Mouse (Mus musculus) heart, postnatal 36 days (tissue): ENCODE measurements around the gene Pim3. TPM values are rescaled to one million over a fixed set of nuclear protein-coding genes. Genes with fewer than 3 reads are reported as not detected.
A peak's percentile ranks its signal among the peaks of the same experiment; 100 is the strongest.

Experiments used
- DNase-seq, 2 experiments: peaks; one replicate each; pipeline ENCODE4 v3.0.0; 2021 to 2022
- intact Hi-C: fragments of 180-260 bp; cut with DNase I; formaldehyde crosslinking; loops from one replicate; pipeline ENCODE4 v1.15.1; 2025
- total RNA-seq, 2 experiments: library from RNA; stranded (reverse); gene quantifications; 2 replicates each; pipeline ENCODE4 v1.2.3; 2021

Pim3 gene
- total RNA-seq, 2 experiments from 2014 or later, result 120 to 134 TPM

DNA sequence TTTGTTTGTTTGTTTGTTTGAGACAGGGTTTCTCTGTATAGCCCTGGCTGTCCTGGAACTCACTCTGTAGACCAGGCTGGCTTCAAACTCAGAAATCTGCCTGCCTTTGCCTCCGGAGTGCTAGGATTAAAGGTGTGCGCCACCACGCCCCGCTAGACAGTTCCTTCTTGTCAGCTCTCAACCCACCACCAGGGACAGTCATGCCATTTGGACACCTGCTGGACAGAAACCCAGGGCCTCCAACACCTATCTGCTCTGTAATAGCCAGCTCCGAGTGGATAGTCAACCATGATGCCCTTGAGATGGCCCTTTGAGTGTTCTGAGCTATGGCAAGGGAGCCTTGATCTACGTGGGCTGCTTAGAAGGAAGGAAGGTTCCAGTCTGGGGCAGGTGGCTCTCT, 26.0 kb upstream of the Pim3 start:
- intact Hi-C loops, result no loop called here
- no peak for DNase-seq

DNA sequence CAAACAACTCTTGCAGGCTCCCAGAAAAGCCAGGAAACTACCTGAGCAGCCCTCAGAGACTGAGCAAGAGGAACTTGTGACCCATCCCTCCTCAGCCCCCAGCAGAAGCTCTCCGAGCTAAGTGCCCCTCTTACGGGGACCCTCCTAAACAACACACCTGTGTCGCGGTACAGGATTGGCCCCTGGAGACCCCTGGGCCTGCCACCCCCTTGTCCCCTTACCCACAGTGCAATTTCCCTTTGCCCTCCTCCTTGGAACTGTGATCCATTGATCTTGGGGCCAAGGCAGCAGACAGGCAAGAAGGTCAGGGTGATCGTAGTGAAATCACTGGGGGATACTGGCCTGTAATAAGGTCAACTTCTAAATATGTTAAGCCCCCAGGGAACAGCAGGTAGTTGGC, 25.4 kb upstream of the Pim3 start:
- intact Hi-C loops, result no loop called here
- no peak for DNase-seq

DNA sequence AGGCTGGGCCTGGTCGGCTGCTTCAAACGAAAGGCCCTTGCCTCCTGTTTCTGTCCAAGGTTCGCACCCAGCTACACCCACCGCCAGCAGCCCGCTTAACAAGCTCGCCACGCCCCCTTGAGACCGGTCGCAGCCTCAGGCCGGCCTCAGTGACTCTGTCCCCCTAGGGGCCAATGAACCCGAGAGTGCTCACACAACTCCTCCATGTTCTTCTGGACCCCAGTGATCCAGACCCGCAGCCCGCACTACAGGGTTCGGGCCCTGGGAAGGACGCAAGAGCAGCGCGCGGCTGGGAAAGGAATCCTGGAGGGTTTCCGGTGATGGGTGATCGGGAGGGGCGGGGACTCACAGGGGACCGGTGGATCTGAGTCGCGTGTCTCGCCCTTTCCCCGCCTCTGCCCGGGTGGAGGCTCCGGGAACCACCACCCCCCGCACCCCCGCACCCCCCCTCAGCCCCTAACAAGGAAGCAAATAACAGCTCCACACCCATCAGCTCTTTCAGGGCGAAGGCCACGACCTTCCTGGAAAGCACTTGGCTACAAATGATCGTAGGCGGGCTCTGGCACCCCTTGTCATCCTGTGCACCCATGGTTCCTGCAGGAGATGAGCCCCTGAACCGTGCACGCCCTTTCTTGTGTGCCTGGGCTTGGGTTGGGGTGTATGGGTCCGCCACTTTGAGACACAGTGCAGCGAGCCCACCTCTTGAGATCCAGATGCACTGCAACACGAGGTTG, 24.6 kb upstream of the Pim3 start:
- DNase-seq, result peak; percentile 75 to 84
- intact Hi-C loops, result loop anchor here (1.0 kb wide), 2 partner anchors 26 to 30 kb away; no protein-coding TSS in a partner anchor

DNA sequence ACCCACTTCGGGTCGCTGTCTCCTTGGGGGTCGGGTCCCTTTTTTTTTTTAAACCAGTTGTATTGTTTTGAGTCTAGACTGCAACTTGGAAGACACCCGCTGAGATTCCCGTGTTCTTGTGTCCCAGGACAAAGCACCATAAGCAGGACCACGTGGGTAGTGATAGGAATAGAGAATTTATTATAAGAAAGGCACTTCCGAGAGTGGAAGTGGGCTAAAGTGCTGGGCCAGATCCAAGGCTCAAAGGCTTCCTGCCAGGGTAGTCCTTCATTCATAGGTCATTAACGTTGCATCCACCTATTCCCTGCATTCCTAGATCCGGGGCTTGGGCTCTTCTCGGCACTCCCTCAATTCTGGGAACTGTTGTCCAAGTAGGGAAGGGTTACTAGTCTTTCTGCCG, 24.0 kb upstream of the Pim3 start:
- intact Hi-C loops, result loop anchor here (1.0 kb wide), 2 partner anchors 25 to 29 kb away; no protein-coding TSS in a partner anchor
- DNase-seq, result peak in 1 of 2 experiments; percentile 60

DNA sequence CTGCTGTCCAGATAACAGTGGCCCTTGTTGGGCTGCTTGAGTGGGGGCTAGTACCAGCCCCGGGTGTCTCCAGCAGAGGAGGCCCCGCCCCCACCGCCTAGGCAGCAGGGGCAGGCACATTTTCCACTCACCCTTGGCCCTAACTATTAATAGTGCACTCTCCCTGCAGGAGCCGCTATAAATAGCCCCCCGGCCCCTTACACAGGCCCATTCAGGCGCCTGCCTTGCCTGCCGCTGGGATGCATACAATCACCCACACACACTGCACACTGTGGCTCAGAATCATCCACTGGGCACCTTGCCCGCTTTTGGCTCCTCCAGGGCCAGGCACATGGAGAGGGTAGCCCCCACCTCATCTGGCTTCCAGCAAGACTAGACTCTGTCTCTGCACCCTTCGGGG, 22.7 kb upstream of the Pim3 start:
- intact Hi-C loops, result no loop called here
- DNase-seq, result peak; percentile 78 to 82

DNA sequence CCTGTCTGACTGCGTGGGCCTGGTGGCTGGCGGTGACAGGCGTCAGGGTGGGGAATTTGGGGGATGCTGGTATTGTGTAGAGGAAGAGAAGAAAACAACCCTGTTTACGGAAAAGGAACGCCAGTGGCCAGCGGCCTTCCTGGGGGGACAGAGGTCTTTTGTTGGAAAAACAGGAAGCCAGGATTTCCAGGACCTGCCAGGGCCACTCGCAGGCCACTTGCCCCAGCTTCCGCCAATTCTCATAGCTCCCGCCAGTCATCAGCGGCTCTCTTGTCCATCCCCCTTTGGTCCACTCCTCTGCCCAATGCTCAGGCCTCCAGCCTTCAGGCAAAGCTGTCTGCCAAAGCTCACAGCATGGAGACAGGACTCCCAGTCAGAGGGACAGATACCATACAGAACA, 21.9 kb upstream of the Pim3 start:
- intact Hi-C loops, result no loop called here
- peak in 1 of 2 experiments; percentile 65 for DNase-seq

DNA sequence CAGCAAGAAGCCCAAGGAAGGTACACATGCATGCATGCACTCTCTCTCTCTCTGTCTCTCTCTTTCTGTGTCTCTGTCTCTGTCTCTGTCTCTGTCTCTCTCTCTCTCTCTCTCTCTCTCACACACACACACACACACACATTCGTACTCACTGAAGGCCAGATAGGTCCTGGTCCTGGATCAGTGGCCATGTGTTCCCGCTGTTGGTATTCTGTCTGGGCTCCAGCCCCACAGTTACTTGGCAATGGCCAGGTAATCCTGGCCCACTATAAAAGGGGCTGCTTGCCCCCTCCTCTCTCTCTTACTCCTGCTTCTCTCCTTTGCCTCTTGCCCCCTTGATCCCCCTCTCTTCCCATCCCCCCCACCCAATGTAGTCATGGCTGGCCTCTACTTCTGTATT, 20.8 kb upstream of the Pim3 start:
- no peak for DNase-seq

DNA sequence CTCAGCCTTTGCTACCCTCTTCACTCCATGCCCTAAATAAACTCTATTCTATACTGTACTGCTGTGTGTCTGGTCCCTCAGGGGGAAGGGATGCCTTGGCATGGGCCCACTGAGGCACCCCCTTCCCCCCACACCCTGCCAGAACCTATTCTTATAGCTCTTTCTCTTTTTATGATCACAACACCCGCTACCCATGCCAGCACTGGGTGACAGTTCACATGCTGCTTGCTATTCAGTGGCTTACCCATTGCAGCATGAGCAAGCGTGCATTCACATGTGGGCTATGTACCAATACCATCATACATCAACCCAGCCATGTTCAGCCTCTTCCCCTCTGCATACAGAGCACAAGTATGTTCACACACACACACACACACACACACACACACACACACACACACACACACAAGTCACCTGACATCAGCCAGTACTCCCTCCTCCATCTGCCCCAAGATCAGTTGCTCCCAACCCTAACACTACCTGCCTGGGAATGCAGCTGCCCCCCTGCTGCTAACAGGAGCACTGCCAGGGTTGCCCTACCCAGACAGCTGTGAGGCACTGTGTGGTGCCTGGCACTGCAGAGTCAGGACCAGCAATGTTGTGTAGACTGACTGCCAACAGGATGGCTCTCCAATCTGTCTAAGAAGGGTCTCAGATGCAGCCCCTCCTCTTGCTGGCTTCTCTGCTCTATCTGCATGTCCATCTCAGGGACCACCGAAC, 20.2 kb upstream of the Pim3 start:
- DNase-seq, result no peak
- intact Hi-C loops, result no loop called here

More for the DNA sequence above, 20.8 kb upstream of the Pim3 start:
- intact Hi-C loops, result no loop called here

DNA sequence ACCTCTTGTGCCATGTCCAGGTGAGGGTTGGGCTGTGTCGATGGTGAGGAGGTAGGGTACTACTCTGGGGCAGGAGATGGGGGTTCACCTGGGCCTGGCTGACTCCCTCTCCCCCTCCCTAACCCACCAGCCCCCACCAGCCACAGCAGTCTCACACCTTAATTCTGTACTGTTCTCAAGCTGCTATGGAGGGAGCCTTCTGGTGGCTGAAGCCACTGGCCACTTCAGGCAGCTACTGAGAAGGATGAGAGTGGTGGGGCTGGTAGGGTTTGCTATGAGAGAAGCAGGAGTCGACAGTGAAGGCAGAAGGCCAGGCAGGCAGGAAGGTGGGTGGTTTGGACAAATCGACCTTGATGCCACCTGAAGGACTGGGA, 19.7 kb upstream of the Pim3 start:
- intact Hi-C loops, result no loop called here
- no peak for DNase-seq

DNA sequence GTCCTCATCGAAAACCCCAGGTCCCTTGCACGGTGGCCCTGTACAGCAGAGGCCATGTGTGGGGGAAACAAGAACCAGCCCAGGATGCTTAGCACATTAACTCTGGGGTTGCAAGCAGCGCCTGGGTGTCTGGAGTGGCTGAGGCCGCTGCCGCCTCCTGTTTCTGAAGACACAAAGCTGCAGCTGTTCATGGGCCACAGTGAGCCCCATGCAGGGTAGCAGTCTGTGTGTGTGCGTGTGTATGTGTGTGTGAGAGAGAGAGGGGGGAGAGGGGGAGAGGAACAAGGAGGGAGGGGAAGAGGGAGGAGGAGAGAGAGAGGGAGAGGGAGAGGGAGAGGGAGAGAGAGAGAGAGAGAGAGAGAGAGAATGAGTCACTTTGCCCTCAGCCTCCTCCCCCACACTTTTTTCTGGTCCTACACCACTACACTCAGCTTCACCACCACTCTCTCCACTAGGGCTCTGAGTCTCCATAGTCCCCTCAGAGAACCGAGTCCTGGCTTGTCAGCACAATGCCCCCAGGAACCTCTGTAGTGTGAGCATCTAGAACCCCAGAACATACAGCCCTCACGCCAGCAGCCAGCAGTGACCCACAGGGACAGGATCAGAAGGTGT, 18.4 kb upstream of the Pim3 start:
- intact Hi-C loops, result no loop called here
- DNase-seq, result no peak

DNA sequence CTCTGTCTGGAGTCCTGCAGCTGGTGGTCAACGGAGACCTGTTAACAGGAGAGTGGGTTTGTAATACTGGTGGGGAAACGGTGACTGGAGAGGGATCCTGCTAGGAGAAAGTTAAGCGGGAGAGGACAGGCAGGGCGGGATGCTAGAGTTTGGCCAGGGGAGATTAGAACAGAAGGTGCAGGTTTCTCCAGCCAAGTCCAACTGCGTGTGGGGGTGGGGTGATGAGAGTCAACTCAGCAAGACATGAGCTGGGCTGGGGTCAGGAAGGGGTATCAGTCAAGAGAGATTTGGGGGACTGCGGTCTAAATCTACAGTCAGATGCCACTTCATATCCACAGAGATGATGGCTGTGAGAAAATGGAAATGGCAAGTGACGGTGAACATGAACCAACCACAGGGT, 17.0 kb upstream of the Pim3 start:
- DNase-seq, result no peak

DNA sequence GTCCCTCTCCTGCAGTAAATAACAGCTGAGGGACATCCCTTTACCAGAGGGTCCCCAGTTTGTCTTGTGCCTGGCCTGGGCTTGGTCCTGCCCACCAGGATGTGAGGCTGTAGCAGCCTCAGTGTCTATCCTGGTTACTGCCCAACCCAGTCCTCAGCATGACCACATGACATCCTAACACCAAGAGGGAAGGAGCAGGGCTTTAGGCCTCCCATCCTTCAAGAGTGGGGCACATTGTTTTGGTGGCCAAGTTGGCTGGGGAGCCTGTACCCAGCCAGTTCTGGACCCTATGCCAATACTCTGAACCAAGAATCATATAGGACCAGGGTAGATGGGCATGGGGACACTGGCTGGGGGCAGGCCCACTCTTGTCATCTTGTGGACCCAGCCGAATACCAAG, 13.3 kb upstream of the Pim3 start:
- no peak for DNase-seq
- intact Hi-C loops, result no loop called here

More for the DNA sequence above, 17.0 kb upstream of the Pim3 start:
- intact Hi-C loops, result no loop called here

DNA sequence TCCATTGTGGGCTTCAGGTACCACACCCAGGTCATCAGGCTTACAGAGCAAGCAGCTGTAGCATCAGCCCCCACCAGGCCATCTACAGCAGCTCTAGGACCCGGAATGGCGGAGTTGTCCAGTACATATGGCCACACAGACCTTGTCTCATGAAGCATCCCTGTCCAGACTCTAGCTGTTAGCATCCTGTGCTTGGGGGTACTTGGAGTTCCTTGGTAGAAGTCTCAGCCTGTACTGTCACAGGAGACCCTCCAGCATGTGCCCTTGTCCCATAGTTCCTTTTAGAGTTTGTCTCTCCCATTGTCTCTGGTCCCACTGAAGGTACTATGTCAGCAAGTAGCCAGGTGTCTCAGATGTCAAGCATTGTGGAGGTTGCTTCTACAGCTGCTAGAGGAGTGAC, 12.4 kb upstream of the Pim3 start:
- intact Hi-C loops, result loop anchor here (2.0 kb wide), 1 partner anchor 15 kb away; no protein-coding TSS in a partner anchor
- no peak for DNase-seq

DNA sequence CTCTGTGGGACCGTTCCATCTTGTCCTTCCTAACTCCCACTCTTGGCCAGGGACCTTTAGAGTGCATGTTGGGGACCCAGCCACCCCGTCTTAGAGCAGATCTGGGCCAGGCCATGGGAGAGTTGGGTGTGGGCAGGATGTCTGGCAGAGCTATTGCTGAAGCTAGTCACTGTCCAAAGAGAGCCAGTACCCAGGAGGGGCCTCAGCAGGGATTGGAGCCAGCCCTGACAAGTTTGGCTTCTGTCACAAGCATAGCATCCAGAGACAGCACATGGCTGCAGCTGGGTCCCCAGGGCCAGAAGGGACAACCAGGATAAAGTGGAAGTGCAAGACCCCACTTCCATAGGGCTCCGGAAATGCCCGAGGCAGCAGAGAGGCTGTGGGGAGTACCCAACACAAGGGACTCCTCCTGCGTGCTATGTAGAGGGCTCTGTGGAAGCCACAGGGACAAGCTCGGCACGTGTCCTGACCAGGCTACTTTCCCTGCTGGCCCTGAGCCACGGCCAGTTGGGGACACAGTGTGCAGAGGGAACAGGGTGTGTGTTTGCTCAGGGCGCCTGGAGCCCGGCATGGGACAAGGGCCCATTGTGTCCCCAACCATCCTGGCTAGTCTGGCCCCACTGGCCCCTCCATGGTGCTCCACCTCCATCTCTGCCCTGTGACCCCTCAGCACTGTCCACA, 11.7 kb upstream of the Pim3 start:
- intact Hi-C loops, result loop anchor here (2.0 kb wide), 1 partner anchor 15 kb away; no protein-coding TSS in a partner anchor

DNA sequence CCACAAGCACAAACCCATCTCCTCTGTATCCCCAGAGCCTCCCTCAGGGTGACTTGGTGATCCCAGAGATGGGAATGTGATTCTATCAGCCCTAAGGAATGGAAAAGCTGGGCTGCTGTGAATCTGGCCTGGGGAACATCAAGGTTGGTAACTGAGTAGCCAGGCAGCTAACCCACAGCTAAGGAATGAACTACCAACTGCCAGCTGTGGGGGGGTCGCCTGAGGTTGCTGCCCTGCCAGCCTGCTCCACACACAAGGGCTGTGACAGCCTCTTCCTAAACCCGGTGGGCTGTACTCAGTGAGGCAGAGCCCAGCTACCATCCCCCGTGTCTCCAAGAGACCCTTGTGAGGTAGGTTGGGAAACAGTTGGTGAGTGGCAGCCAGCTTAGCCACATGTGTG, 10.9 kb upstream of the Pim3 start:
- no peak for DNase-seq
- intact Hi-C loops, result loop anchor here (2.0 kb wide), 1 partner anchor 14 kb away; no protein-coding TSS in a partner anchor

More for the DNA sequence above, 11.7 kb upstream of the Pim3 start:
- peak; percentile 95 for DNase-seq

DNA sequence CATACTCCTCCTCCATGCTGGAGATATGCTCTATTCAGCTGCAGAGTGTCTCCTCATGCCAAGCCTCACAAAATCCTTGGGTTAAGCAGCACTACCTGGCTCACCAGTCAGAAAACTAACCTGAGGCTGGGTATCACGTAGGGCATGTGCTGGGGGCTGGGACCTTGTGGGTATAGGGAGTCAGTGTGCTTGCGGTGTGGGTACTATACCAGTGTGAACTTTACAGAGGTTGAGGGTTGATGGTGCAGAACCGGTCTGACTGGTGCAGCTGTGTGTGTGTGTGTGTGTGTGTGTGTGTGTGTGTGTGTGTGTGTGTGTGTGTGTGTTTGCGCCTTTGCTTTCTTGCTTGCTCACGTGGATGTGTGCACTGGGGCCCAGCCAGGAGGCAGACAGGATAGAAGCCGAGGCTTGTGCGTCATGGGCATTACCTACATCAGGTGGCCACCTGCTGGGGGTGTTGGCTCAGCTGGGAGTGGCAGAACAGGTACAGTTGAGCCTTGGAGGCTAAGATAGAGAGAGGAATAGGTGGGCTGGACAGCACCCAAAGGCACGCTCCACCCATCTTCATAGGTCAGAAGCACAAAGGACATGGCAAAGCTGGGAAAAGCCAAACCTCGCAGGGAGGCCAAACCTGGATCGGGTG, 10.4 kb upstream of the Pim3 start:
- intact Hi-C loops, result loop anchor here (2.0 kb wide), 1 partner anchor 13 kb away; no protein-coding TSS in a partner anchor
- no peak for DNase-seq

DNA sequence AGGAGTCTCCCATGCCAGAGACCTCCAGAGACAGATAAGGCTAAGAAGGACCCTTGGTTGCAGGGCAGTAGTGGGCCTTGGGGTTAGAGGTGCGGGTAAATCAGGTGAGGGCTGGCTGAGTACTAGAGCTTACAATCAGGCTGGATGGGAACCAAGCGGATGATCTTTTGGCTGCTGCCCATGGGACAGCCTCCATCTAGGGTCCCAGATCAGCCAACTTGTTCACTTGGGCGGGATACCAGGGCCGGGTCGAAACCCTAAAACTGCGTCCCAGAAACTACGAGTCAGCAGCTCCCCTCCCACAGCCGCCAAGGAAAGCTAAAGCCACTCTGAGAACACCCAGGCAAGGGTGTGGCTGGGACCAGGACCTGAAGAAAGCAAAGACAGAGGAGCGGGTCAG, 8.9 kb upstream of the Pim3 start:
- intact Hi-C loops, result no loop called here
- DNase-seq, result no peak

DNA sequence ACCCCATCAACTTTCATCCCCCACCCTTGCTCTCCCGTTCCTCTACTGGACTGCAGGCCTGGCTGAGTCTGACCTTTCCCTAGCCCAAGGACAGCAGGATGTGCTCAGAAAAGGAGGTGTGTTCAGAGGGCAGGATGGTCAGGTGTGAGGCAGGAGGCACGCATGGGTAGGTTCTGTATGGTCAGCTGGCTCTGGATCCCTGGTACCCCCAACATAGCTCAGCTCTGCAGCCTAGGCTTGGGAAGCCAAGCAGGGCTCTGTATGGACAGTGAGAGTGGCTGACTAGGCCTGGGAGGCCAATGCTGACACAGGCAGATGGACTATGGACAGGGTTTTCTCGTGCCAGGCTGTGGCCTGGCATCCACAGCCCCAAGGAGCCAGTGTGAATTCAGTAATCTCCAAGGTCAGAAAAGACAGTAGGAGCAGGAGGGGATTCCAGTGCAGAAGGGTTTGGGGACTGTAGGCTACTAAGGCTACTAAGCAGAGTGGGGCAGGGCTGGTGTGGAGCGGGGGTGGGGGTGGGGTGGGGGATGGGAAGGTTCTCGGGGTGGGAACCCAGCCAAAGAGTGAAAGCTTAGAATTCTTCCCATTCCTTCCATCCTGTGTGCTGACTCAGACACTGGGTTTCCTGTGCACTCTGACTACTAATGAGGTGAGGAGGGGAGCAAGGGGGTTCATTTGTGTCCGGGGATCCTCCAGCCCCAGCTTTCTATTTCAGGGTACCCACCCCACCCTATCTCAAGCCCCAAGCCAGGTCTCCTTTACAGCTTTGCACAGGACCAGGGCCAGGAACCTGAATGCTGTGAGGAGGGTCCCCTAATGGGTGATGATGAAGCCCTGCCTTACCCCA, 7.6 kb upstream of the Pim3 start:
- no peak for DNase-seq
- intact Hi-C loops, result no loop called here
